Mouse (Mus musculus) hematopoietic stem cell, adult 5-6 weeks (primary cell): ENCODE results near the gene Tbl1xr1. TPM values are rescaled to one million over a fixed set of nuclear protein-coding genes. Genes with fewer than 3 reads are reported as not detected.

Experiments
- ATAC-seq, 2 experiments: fragments of 125-278 bp in 1 of 2; replicated peaks in 1 of 2; 2 replicates each; pipeline ENCODE4 v1.8.0; 2016 to 2017; ENCODE audit warnings: inconsistent platforms in 2 of 2, mild to moderate bottlenecking in 2 of 2, moderate number of reproducible peaks in 2 of 2, low read depth in 1 of 2, moderate TSS enrichment in 1 of 2; ENCODE audit not compliant: low FRiP score in 2 of 2, poor library complexity in 2 of 2, severe bottlenecking in 2 of 2, insufficient read depth in 1 of 2, low TSS enrichment in 1 of 2
- total RNA-seq: library from RNA; stranded (forward); fragments of 172-1452, 232-1000 nt; gene quantifications from 2 replicates; pipeline ENCODE4 v1.2.3, GENCODE M21; 2017

Tbl1xr1 gene
- total RNA-seq, 1 experiment from 2014 or later = 76.1 TPM

DNA sequence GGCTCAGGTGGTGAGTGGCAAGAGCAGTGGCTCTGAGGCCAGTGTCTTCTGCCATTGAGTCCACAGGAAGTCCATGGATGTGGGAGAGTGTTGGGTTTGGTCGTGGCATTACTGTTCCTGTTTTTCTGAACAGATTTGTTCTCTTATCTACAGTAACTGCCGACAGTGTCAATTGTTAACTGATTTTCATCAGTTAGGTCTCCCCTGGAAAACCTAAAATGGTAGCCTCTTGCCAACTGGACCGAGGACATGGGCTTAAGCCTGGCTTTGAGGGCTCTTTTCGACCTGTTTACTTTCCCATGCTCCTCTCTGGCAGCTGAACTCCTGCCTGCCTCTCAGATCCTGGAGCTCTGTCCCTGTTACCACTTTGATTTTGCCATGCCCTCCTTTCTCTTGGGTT lies 5.4 kb downstream of the Tbl1xr1 start:
- 0 out of 4 replicates have a peak, but pooled peaks of 1 of the 2 experiments have one; percentile 16 for ATAC-seq

DNA sequence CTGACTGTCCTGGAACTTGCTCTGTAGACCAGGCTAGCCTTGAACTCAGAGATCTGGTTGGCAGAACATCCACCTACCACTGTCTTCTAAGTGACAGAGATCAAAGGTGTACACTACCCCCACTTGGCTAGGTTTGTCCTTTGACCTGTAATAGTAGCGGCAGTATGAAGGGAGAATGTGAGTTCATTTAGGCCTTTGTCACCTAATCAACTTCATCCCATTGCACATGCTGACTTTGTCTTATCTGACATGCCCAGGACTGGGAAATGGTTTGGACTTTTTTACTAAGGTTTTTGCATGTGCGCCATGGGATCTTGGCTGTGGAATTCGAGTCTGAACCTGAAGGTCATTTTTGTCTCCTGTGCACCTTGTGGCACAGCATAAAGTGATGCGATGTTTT lies 6.4 kb downstream of the Tbl1xr1 start:
- ATAC-seq = no peak

DNA sequence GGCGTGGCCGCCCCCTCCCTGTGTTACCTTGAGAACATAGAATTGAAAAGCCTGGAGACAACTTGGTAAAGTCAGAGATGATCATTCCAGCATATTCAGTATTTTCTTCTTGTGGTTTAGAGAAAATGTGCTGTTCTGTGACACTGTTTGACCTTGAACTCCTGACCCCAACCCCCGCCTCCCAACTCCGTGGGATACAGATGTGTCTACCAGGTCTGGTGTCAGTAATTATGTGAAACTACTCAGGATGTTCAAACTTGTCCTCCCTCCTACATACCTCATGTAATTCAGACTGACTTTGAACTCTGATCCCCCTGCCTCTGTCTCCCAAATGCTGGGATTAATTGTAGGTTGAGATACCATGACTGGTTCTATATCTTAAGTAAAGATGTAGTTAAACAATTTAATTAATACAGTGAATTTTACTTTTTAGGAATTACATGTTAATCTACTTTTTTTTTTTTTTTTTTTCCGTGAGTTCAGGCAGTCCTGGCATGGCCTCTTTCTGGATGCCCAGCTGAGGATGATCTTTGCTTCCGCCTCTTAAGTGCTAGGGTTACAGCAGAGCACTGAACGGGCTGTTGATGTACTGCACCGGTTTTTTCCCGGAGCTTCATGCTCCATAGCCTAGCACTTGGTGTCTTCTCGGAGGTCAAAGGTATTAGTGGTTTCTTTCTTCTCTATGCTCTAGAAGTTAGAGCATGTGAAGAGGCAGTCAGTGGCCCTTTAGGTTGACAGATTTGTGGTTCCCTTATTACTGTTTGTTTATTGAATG lies 8.0 kb downstream of the Tbl1xr1 start:
- no peak for ATAC-seq

DNA sequence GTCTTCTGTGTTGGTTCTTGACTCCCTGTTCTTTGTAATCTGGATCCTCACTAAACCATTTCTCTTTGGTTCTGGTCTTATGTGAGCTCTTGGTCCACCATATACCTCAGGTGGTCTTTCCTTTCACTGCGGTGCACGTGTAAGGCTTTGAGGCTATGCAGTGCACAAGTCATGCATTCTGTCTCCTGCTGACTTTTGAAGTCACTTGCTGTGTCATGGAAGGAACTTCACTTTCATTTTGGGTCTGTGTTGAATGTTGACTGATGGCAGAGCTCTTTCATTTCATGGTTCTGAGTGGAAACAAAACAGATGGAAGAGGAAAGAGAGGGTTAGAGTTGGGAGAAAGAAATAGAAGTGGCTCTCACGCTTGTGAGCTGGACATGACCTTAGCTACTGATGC lies 13.4 kb downstream of the Tbl1xr1 start:
- ATAC-seq = peak; percentile 52 to 57

DNA sequence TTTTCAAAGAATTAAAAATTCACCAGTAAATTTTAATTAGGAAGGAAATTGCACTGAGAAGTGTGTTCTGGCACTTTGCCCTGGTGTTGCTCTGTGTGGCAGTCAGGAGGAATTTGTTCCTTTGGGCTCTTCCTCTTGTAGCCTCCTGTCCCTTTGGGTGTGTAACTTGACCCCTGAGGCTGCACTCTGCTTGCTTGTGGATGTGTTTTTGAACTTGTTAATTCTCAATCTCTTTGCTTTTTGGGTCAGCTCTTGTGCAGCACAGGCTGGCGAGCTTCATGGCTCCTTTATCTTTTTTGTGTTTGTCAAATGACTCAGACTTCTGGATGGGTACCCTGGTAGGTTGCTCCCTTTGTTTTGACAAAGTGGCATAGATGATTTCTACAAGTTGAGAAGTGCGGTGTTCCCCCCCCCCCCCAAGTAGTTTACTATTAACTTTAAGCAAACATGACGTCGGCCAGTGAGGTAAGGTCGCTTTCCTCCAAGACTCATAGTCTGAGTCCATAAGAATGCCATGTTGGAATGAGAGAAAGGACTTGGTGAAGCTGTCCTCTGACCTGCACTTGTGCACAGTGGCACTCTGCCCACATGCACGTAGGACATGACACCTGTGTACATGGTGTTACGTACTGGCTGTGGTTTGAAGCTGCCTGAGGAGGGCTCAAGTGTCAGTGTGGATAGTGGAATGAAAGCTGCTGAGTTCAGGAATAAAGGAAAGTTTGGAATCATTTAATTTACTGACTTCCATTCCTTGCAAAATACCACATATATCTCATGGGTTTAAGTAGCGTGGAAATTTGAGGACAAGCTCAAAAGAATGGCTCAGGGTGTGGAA lies 14.2 kb downstream of the Tbl1xr1 start:
- ATAC-seq = peak; percentile 33 to 46; a peak in 1 of 4 replicates

DNA sequence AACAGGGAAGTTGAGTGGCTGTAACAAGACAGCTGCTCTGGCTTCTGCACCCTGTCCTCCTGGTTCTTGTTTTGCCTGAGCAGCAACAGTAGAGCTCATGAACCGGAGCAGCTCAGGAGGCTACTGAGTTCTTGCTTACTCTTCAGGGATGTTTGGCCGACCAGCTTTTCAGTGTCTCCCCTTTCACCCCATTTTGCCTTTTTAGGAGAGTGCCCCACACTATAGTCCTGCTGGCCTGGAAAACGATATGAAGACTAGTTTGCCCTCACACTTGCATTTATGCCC lies 14.8 kb downstream of the Tbl1xr1 start:
- ATAC-seq = peak; percentile 49 to 50; a peak in 2 of 4 replicates

DNA sequence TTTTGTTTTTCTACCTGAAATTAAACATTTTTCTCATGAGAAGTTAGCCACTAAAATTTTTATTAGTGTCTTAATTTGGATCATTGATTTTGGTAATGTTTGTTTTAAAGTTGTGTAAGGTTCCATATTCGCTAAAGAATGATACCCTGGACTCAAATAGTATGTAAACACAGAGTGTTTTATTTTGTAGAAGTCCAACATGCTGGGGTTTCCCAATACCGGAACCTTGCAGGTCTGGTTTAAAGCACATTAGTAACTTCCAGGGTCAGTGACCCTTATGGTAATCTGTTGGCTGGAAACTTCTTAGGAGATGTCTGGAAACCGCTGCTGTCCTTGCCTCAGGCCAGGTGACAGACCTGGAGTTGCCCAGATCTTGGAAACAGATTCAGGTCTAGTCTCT lies 15.2 kb downstream of the Tbl1xr1 start:
- no peak for ATAC-seq

DNA sequence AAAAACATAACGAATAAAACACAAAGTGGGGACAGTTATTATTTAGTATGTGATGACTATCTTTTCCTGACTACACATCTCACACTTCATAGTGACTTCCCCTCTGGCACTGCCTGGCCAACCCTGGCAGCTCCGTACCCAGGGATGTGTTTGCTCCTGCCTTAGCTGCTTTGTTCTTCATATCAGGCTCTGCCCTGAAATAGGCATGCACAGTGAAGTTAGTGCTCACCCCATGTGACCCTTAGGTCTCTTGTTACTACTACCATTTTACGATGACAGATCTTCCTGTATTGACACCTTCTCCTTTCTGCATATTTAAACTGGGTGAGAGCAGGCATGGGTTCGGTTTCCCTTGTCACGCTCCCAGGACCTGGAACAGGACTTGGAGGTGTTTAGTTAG lies 16.3 kb downstream of the Tbl1xr1 start:
- ATAC-seq = no peak

DNA sequence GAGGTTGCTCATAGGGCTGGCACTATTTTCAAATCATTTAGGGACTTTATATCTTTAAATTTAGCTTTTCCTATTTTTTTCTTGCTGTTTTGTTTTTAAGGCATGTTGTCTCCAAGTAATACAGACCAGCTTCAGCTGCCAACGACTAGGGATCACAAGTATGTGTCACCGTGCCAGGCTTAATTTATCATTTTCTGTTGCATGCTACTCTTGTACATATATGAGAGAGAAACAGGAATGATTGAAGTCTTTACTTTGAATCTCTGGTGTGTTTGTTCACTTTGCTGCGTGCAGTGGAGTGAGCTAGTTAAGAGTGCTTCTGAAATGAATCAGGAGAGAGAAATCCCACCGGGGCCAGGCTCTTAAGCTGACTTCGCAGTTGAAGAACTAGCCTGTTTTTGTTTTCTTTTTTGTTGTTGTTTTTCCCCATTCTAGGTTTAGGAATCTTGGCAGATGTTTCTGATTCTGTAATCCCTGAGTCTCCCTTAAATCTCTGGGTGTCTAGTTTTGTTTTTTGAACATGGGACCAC lies 27.6 kb downstream of the Tbl1xr1 start:
- no peak for ATAC-seq

DNA sequence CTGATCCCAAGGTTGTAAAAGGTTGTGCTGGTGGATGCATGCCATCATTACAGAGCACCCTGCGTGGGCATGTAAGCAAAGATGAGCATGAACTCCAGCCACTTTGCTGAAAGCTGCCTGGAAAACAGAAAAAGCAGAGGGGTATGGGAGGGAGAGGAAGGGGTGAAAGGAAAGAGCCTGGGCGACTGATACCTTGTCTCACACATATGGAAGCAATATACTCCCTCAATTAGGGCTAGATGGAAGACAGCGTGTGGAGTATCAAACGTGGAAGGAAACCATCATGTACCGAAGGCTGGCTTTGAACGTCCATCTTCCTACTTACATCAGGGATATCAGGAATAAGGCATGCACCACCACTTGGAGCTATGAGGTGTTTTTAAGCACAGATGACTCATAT lies 29.0 kb downstream of the Tbl1xr1 start:
- ATAC-seq = no peak

DNA sequence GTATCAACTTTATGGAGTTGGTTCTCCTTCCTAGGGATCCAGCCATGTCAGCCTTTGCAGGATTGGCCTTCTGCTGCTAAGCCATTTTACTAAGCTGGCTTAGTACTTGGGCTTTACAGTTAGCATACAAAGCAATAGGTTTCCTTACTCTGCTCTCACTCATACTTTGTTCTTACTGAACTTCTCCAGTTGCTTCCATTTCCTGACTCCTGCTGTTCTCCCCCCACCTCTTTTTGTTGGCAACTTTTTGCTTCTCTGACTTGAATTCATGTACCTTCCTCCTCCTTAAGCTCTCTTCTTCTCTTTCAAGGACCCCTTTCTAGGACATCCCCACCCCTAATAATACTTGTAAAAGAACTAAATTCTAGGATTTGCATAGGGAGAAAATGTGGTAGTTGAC lies 31.6 kb downstream of the Tbl1xr1 start:
- ATAC-seq = no peak

DNA sequence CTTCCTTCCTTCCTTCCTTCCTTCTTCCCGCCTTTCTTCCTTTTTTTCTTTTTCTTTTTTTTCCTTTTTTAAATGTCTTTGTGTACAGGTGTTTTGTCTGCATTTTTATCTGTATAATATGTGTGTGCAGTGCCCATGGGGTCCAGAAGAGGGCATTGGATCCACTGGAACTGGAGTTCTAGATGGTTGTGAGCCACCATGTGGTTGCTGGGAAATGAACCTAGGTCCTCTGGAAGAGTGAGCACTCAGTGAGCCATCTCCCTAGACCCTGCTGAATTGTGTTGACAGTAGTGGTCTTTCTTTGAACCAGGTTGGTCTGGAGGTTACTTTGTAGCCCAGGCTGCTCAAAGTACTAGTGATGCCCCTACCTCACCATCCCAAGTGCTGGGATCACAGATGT lies 33.2 kb downstream of the Tbl1xr1 start:
- no peak for ATAC-seq

DNA sequence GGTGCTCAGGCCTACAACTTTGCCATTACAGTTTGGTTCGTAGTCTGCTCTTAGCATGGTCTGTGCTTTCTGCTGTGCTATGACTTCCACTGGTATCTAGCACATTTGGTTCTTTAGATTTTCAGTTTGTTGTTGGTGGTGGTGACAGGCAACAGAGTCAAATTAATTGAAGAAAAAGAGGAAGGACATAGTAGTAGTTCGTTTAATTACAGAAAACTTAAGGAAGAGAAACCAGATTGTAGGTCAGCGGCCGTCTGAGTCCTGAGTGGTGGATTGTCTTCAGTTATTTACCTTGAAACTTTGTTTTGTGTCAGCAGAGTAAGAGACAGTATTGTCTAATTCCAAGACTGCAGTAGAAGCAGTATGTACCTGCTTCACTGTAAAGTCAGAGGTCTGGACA lies 37.3 kb downstream of the Tbl1xr1 start:
- ATAC-seq = no peak

DNA sequence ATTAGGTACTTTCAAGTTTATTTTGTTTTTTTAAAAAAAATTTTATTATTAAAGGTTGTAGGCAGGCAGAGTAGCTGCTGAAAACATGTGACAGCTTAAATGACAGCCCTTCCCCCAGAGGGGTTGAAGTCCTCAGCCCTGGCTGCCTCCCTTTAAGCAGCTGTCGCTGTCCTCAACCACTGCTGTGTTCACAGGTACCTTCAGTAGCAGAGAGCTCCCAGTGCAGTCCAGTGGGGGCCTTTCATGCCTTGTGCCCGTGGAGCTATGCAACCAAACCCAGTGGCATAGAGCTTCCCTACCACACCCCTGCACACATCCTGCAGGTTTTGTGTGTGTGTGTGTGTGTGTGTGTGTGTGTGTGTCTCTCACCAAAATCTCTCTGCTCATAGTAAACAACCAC lies 38.8 kb downstream of the Tbl1xr1 start:
- peak; percentile 46 to 60; a peak in 3 of 4 replicates for ATAC-seq

DNA sequence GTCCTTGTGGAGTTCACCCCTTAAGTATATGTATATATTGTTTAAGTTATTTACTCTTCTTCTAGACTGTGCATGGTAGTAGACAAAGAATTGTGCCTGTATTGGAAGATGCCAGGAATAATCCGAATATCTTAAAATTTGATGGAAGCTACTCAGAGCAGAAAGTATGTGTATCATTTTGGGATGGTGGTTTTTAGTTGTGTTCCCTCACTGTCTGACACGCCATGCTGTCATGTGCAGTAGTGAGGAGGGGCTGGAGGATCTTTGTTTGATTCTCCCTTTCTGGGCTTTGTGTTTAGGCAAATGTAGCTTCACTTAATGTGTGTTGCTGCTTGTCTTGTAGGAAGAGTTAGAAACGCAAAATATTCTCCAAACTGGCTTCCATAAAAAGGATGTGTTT lies 39.2 kb downstream of the Tbl1xr1 start:
- no peak for ATAC-seq

DNA sequence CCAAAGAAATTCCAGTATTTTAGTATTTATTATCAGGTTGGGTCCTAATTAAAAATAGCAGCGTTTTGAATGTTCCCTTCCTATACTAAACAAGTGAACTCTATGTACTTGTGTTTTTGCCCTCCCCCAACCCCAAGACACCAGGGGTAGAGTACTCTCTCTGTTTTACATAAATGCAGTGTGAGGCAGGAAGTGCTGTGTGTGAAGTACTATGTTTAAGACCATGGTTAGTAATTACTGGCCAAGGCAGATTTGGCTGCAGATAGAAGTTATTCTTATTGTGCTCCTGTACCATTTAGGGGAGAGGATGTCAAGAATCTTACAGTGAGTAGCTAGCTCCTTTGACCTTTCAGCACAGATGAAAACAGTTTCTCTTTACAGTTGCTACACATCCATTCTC lies 39.7 kb downstream of the Tbl1xr1 start:
- ATAC-seq = no peak

DNA sequence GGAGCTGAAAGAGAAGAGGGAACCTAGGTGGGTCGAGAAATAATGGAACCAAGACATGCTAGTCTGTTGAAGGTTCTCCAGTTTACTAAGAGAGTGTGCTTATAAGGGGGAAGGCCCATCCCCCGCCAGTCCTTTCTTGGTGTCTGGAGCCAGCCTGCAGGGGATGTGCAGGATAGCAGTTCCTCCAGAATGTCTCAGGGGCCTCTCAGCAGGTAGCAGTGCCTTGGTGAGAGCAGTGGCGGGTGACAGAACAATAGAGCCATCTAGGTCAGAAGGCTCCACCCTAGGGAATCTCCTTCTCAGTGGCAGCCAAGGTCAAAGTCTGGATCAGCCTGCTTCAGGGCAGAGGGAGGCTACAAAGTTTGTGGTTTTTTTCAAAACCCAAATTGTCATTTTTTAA lies 45.3 kb downstream of the Tbl1xr1 start:
- no peak for ATAC-seq

DNA sequence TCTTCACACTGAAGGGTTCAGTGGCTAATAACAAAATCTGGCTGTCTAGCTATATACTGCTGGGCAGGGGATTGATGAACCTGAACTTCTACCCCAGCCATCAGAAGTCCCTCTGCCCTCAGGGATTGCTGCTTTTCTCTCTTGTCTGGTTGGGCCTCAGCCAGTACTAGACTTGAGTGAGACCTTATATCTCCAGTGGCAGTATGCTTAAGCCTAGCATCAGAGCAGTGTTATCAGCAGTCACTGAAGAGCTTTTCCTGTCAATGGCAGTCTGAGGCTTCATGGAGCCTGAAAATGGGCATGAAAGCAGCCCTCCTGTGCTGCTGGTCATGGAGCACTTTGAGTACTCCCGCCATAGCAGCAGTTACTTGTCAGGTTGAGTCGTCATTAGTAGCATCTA lies 46.7 kb downstream of the Tbl1xr1 start:
- ATAC-seq = peak in 1 of 2 experiments; percentile 25; a peak in 1 of 4 replicates
